Mouse (Mus musculus) lung, embryonic 15.5 days (tissue): Measurements from ENCODE around the gene Rab6a. TPM values are rescaled to one million over a fixed set of nuclear protein-coding genes. Genes with fewer than 3 reads are reported as not detected.
A peak's percentile ranks its signal among the peaks of the same experiment; 100 is the strongest.

ENCODE experiments used
- ATAC-seq: fragments of 200-750 bp; cut with Nextera tagmentation; 2 replicates; pipeline ENCODE4 v1.8.0; 2017; ENCODE audit warnings: moderate number of reproducible peaks, borderline replicate concordance; ENCODE audit not compliant: low FRiP score, low TSS enrichment; ENCODE audit errors: extremely low read depth
- H3K27ac ChIP-seq: fragments of 300-500 bp; sonication (generic); 2 replicates; pipeline ENCODE4 v1.5.1; 2015; ENCODE audit warnings: moderate library complexity, mild to moderate bottlenecking, inconsistent platforms
- H3K27me3 ChIP-seq: fragments of 300-500 bp; sonication (generic); 2 replicates; pipeline ENCODE4 v1.6.1; 2015; ENCODE audit warnings: inconsistent platforms
- H3K36me3 ChIP-seq: fragments of 300-500 bp; sonication (generic); 2 replicates; pipeline ENCODE4 v1.6.1; 2015; ENCODE audit warnings: inconsistent platforms
- H3K4me1 ChIP-seq: fragments of 300-500 bp; sonication (generic); 2 replicates; pipeline ENCODE4 v1.6.1; 2015; ENCODE audit warnings: inconsistent platforms
- H3K4me2 ChIP-seq: fragments of 300-500 bp; sonication (generic); 2 replicates; pipeline ENCODE4 v1.6.1; 2015; ENCODE audit warnings: inconsistent platforms, mild to moderate bottlenecking, moderate library complexity
- H3K4me3 ChIP-seq: fragments of 300-500 bp; sonication (generic); 2 replicates; pipeline ENCODE4 v1.5.1; 2015; ENCODE audit warnings: mild to moderate bottlenecking, inconsistent platforms
- H3K9ac ChIP-seq: fragments of 300-500 bp; sonication (generic); 2 replicates; pipeline ENCODE4 v1.6.1; 2015; ENCODE audit warnings: inconsistent platforms
- H3K9me3 ChIP-seq: fragments of 300-500 bp; sonication (generic); 2 replicates; pipeline ENCODE4 v1.6.1; 2016; ENCODE audit warnings: inconsistent platforms
- WGBS: fragments of 180-500 bp; shearing (Covaris S2); methylation state at CpG from one replicate; pipeline ENCODE4 v1.1.7; 2015; 5-methylcytosine and 5-hydroxymethylcytosine counted together
- polyA plus RNA-seq: library from polyadenylated mRNA; unstranded; fragments of >200 nt; fragmentation: Nextera tagmentation; extraction: Ambion mirVana; gene quantifications from 2 replicates; pipeline ENCODE4 v1.2.1, GENCODE M21; 2015

Gene Rab6a
- polyA plus RNA-seq, 1 experiment from 2014 or later, result 90.7 TPM

DNA sequence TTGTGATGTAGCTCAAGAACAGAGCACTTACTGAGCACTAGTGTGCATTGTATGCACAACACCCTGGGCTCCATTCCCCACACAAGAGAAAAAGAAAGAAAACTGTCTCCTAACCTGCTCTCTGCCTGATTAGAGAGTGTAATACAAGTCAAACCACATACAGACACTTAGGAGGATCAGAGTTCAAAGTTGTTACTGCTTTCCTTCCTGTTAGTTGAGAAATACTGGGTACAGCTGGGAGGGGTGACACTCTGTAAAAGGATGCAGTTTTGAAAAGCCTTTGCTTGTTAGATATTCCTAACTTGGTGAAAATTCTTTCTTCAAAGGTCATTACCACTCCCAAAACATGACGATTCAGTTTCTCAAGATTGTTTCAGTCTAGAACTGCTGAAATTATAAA, 17.4 kb upstream of the Rab6a start:
- Histone ChIP-seq H3K4me2 (no peak overlapping the region), H3K9me3 (no peaks in the 10 kb centered on the region), H3K4me3 (no peak overlapping the region), H3K27ac (no peak overlapping the region), H3K36me3 (no peaks in the 10 kb centered on the region), H3K9ac (no peak overlapping the region), H3K27me3 (no peaks in the 10 kb centered on the region), H3K4me1 (no peaks in the 10 kb centered on the region)
- no peak for ATAC-seq
- 53% methylated on average over 1 of the region's 1 CpGs for WGBS

DNA sequence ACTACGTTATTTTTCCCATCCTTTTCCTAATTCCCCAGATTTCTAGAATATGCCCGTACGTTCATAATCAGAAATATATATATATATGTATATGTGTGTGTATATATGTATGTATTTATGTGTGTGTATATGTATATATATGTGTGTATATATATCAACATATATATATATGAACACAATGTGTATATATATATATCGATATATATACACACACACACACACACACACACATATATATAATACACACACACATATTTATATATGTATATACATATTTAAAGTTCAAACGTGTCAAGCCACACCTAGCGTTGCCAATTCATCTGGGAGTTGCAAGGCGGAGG, 16.7 kb upstream of the Rab6a start:
- ATAC-seq, result no peak
- H3K36me3 ChIP-seq, result no peaks in the 10 kb centered on the region
- peak overlapping the region; percentile 54 for H3K4me3 ChIP-seq
- H3K27me3 ChIP-seq, result no peaks in the 10 kb centered on the region
- H3K9ac ChIP-seq, result peak overlapping the region; percentile 31
- H3K9me3 ChIP-seq, result no peaks in the 10 kb centered on the region
- H3K4me1 ChIP-seq, result no peaks in the 10 kb centered on the region
- H3K4me2 ChIP-seq, result peak overlapping the region; percentile 58
- WGBS, result 24% methylated on average over 7 of the region's 7 CpGs
- peak overlapping the region; percentile 86 for H3K27ac ChIP-seq

DNA sequence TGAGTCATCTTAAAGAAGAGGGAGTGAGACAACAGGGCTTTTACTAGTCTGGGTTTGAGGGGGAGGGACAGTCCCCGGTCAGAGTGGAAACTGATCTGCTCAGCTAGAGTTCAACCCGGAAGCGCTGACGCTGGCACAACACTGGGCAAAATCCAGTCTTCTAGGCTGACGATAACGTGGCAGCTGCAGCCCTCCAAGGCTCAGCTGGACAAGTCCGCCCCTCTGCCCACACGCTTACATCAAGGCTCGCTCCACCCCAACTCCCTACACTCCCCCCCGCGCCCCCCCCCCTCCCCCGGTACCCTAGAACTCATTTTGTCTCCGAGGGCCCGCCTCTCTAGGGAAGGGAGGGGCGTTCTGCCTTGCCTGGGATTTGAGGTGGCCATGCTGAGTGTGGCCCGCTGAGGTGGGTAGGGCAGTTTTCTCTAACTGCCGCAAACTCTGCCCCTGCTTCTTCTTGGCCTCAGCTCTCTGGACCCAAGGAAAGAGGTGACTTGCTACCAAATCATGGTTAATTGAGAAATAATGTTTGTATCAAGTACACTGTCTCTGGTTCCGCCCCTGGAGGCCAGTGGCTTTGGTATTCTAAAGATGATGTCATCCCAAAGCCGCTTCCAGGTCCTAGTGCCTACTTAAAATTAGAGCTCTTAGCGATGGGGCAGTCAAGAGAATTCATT, 16.2 kb upstream of the Rab6a start:
- H3K4me2 ChIP-seq, result peak overlapping the region; percentile 58
- no peaks in the 10 kb centered on the region for H3K36me3 ChIP-seq
- no peaks in the 10 kb centered on the region for H3K9me3 ChIP-seq
- under 1% methylated on average over 18 of the region's 20 CpGs for whole genome bisulfite sequencing
- H3K27ac ChIP-seq, result peak overlapping the region; percentile 86
- H3K27me3 ChIP-seq, result no peaks in the 10 kb centered on the region
- peak; percentile 96 for ATAC-seq
- H3K4me3 ChIP-seq, result peak overlapping the region; percentile 54
- H3K9ac ChIP-seq, result peak overlapping the region; percentile 31
- no peaks in the 10 kb centered on the region for H3K4me1 ChIP-seq

DNA sequence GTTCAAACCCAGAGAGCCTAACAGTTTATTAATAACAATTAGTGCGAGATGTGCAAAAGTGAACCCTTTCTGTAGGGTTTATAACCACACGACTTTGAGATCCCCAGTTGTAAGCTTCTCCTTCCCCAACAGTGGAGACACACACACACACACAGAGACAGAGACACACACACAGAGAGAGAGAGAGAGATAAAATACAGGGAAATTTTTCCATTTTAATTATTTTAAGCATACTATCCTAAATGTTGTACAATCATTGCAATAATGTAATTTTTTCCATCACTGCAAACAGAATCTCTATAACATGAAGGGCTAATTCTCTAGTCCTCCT, 15.7 kb upstream of the Rab6a start:
- H3K36me3 ChIP-seq, result no peaks in the 10 kb centered on the region
- H3K27me3 ChIP-seq, result no peaks in the 10 kb centered on the region
- 3% methylated on average over 2 of the region's 2 CpGs for WGBS
- ATAC-seq, result no peak
- H3K4me3 ChIP-seq, result peak overlapping the region; percentile 54
- H3K9ac ChIP-seq, result no peak overlapping the region
- 0 out of 2 replicates have a peak overlapping the region, but pooled peaks have one; percentile 86 for H3K27ac ChIP-seq
- H3K4me2 ChIP-seq, result peak overlapping the region; percentile 58
- H3K4me1 ChIP-seq, result no peaks in the 10 kb centered on the region
- H3K9me3 ChIP-seq, result no peaks in the 10 kb centered on the region

DNA sequence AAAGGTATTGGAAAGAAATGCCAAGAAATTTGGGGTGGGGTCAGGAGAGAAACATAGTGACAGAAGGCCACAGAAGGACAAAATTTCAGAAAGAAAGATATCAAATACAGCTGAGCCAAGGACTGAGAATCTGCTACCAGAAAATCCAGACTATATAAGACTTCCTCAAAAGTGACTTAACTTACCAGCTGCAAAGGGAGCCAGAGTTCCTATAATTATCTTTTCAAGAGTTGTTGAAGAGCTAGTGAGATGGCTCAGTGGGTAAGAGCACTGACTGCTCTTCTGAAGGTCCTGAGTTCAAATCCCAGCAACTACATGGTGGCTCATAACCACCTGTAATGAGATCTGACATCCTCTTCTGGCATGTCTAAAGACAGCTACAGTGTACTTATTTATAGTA, 13.9 kb upstream of the Rab6a start:
- no peak overlapping the region for H3K27ac ChIP-seq
- no peak overlapping the region for H3K4me3 ChIP-seq
- ATAC-seq, result no peak
- no peaks in the 10 kb centered on the region for H3K36me3 ChIP-seq
- no peak overlapping the region for H3K4me2 ChIP-seq
- no peaks in the 10 kb centered on the region for H3K27me3 ChIP-seq
- no peaks in the 10 kb centered on the region for H3K9me3 ChIP-seq
- H3K4me1 ChIP-seq, result no peaks in the 10 kb centered on the region
- no peak overlapping the region for H3K9ac ChIP-seq

DNA sequence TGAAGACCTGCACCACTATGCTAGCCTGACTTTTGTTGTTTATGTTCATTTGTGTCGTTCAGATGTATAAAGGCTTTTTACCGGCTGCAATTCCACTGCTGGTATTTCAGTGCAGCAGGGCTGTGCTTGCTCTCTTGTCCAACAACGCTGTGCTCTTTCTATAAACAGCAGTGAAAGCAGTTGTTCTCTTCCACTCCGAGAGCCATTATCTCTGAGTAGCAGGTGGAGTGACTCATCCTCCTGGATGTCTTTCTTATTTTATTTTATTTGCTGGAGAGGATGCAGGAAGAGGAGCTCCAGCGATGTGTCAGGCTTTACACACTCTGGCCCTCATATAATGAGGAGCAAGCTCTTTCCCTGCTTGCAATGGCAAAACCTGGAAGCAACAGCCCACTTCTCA, 7.0 kb upstream of the Rab6a start:
- no peak overlapping the region for H3K27ac ChIP-seq
- WGBS, result 57% methylated on average over 5 of the region's 5 CpGs
- no peak overlapping the region for H3K4me3 ChIP-seq
- H3K4me1 ChIP-seq, result no peaks in the 10 kb centered on the region
- no peak overlapping the region for H3K9ac ChIP-seq
- ATAC-seq, result no peak
- H3K4me2 ChIP-seq, result no peak overlapping the region
- no peaks in the 10 kb centered on the region for H3K9me3 ChIP-seq
- no peaks in the 10 kb centered on the region for H3K27me3 ChIP-seq
- no peaks in the 10 kb centered on the region for H3K36me3 ChIP-seq

DNA sequence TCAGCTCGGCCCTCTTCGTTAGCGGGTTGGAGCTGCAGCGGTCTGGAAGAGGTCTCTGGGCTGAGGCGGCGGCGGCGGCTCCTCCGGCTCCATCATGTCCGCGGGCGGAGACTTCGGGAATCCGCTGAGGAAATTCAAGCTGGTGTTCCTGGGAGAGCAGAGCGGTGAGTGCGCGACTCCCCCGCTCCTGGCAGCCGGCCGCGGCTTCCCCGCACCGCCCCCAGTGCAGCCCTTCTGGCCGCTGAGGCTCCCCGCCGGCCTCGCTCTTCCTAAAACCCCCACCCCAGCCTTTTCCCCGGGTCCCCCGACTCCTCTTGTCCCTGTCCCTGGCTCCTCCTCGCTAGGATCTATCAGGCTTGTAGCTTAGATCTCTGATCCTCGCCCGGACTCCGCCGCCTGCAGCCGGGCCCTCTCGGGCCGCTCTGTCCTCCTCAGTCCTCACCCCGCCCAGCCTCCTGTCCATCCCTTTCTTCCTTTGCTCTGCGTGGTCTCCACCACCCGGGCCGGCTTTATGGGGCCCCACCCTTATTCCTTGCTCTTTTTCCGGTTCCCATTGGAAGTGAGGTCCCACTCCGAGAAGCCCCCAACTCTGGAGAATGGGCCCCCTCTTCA, 1.0 kb downstream of the Rab6a start, which contains the start of gene Mrpl48:
Gene Mrpl48 (minus strand): TSS at position 172 of the 612 bp plus-strand sequence.
- H3K4me2 ChIP-seq, result peak within 1 kb of the TSS; percentile 63
- 1% methylated on average over 43 of the region's 43 CpGs for whole genome bisulfite sequencing
- H3K4me1 ChIP-seq, result peaks cover 15% of the 10 kb centered on the region; the same call in 1 of the 2 replicates
- H3K4me3 ChIP-seq, result peak within 1 kb of the TSS; percentile 100
- no peaks in the 10 kb centered on the region for H3K9me3 ChIP-seq
- no peaks in the 10 kb centered on the region for H3K27me3 ChIP-seq
- peak within 1 kb of the TSS; percentile 99 for H3K27ac ChIP-seq
- no peaks in the 10 kb centered on the region for H3K36me3 ChIP-seq
- ATAC-seq, result peak; percentile 33
- peak within 1 kb of the TSS; percentile 100 for H3K9ac ChIP-seq

DNA sequence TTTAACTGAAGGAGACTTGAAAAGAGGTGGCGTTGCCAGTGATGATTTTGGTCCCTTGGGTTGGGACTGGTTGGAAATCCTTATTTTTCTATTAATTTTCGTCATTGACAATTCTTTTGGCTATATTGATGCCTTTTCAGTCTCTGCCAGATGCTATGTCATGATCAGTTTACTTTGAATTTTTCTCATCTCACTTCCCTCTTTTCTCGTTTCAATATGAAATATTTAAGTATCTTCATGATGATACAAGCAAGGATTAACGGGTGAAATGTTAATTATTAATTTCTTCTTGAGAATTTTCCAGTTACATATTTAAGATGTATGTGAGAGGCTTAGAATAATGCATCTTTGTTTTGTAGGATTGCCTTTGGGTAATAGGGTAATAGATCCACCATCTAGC, 1.7 kb downstream of the Rab6a start:
- ATAC-seq, result no peak
- WGBS, result 5% methylated on average over 4 of the region's 4 CpGs
- no peak overlapping the region for H3K27ac ChIP-seq

DNA sequence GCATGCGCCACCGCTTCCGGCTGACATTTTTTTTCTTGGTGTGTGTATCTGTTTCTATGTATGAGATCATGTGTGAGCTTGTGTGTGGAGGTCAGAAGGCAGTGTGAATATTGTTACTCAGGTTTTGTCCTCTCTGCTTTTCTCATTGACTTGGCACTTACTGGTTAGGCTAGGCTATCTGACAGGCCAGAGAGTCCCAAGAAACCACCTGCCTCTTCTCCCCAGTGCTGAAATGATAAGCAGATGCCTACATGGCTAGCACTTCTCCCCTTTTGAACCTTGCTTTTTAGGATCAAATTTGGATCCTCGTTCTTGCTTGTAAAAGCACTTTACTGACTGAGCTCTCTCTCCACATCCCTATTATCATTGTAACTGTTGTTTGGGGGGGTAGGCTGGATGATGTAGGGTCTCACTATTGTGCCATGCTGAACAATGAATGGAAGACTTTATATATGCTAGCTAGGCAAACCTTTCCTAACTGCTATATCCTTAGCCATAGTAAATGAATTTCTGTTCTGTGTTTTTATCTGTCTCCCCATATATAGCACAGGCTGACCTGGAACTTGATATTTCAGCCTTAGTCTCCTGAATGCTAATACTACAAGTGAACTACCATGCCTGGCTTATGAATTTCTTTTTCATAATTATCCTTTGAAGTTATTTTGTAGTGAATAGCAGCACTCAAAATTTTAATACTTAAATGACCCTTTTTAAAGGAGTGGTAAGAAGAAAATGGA, 9.1 kb downstream of the Rab6a start:
- Histone ChIP-seq H3K9ac (no peak overlapping the region), H3K27me3 (no peaks in the 10 kb centered on the region), H3K4me2 (no peak overlapping the region), H3K9me3 (no peaks in the 10 kb centered on the region), H3K4me1 (no peaks in the 10 kb centered on the region), H3K4me3 (no peak overlapping the region), H3K36me3 (no peaks in the 10 kb centered on the region), H3K27ac (no peak overlapping the region)
- ATAC-seq, result no peak
- 91% methylated on average over 4 of the region's 4 CpGs for WGBS

More for the DNA sequence above, 1.7 kb downstream of the Rab6a start:
- peak overlapping the region; percentile 63 for H3K4me2 ChIP-seq
- H3K9ac ChIP-seq, result peak overlapping the region; percentile 100
- peaks cover 15% of the 10 kb centered on the region; the same call in 1 of the 2 replicates for H3K4me1 ChIP-seq
- no peaks in the 10 kb centered on the region for H3K27me3 ChIP-seq
- H3K4me3 ChIP-seq, result peak overlapping the region; percentile 100
- no peaks in the 10 kb centered on the region for H3K9me3 ChIP-seq
- no peaks in the 10 kb centered on the region for H3K36me3 ChIP-seq

DNA sequence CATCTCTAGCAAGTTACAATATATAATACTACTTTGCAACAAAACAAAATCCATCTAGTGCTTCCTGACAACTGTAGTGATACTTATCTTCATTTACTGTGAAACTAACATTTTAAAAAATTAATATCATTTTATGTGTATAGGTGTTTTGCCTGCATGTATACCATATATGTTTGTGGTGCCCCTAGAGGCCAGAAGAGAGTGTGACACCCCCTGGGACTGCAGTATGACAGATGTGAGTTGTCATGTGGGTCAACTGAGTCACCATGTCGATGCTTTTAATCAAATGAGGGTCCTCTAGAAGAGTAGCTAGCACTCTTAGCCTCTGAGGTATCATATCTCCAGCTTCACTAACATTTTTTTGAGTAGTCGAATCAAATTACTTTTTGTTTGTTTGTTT, 15.1 kb downstream of the Rab6a start:
- H3K36me3 ChIP-seq, result no peaks in the 10 kb centered on the region
- no peak overlapping the region for H3K4me2 ChIP-seq
- no peak overlapping the region for H3K4me3 ChIP-seq
- no peaks in the 10 kb centered on the region for H3K4me1 ChIP-seq
- no peak overlapping the region for H3K27ac ChIP-seq
- no peaks in the 10 kb centered on the region for H3K27me3 ChIP-seq
- H3K9ac ChIP-seq, result no peak overlapping the region
- no peaks in the 10 kb centered on the region for H3K9me3 ChIP-seq
- no peak for ATAC-seq
- 80% methylated on average over 2 of the region's 2 CpGs for WGBS

DNA sequence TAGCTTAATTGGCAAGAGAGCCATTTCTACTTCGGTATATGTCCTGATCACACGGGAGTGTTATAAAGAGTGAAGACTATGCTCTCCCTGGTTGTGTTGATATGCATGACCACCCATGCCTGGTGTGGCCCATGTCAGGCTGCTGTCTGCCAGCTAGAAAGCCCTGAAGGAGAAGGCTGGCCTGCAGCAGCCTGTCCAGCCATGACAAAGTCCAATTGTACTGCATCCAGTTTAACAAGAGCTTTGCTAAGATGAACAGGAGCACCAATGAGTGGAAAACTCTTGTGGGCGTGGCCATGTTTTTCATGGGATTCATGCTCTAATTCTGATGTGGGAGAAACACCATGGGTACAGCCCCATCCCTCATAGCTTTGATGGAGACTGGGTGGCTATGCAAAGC, 17.3 kb downstream of the Rab6a start:
- Histone ChIP-seq H3K4me3 (no peak overlapping the region), H3K27ac (no peak overlapping the region), H3K4me2 (no peak overlapping the region), H3K4me1 (no peaks in the 10 kb centered on the region), H3K36me3 (peaks cover under 1% of the 10 kb centered on the region; the same call in 1 of the 2 replicates), H3K9me3 (no peaks in the 10 kb centered on the region), H3K9ac (no peak overlapping the region), H3K27me3 (no peaks in the 10 kb centered on the region)
- WGBS, result 87% methylated on average over 3 of the region's 3 CpGs
- no peak for ATAC-seq

DNA sequence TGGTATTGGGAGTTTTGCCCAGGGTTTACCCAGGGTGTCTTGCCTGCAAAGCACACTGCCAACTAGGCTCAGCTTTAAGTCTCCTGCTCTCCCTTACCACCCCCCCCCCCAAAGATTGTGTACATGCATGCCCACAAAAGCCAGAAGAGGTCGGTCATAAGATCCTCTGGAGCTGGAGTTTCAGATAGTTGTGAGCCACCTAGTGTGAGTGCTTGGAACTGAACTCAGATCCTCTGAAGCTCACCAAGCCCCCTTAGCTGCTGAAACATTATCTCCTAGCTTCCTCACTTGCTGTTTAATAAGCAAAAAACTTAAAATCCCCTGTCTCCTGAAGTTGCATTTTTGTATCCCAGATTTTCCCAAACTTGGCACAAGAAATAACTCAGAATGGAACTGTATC, 30.4 kb downstream of the Rab6a start:
- no peaks in the 10 kb centered on the region for H3K27me3 ChIP-seq
- H3K4me3 ChIP-seq, result no peak overlapping the region
- H3K36me3 ChIP-seq, result peaks cover 17% of the 10 kb centered on the region; the same call in 1 of the 2 replicates
- no peak overlapping the region for H3K27ac ChIP-seq
- no peak overlapping the region for H3K4me2 ChIP-seq
- ATAC-seq, result no peak
- H3K4me1 ChIP-seq, result no peaks in the 10 kb centered on the region
- no peak overlapping the region for H3K9ac ChIP-seq
- WGBS, result 5% methylated on average over 1 of the region's 1 CpGs
- no peaks in the 10 kb centered on the region for H3K9me3 ChIP-seq
